Mouse (Mus musculus) urinary bladder, postnatal 0 days (tissue): ENCODE results near the gene Slc25a11. TPM values are rescaled to one million over a fixed set of nuclear protein-coding genes. Genes with fewer than 3 reads are reported as not detected.

Experiments used
- polyA plus RNA-seq: library from polyadenylated mRNA; unstranded; fragments of >200 nt; fragmentation: Nextera tagmentation; extraction: Ambion mirVana; gene quantifications from 2 replicates; pipeline ENCODE4 v1.2.1, GENCODE M21; 2015

The Slc25a11 gene
- 107 and 111 TPM in 2 replicates for polyA plus RNA-seq

DNA sequence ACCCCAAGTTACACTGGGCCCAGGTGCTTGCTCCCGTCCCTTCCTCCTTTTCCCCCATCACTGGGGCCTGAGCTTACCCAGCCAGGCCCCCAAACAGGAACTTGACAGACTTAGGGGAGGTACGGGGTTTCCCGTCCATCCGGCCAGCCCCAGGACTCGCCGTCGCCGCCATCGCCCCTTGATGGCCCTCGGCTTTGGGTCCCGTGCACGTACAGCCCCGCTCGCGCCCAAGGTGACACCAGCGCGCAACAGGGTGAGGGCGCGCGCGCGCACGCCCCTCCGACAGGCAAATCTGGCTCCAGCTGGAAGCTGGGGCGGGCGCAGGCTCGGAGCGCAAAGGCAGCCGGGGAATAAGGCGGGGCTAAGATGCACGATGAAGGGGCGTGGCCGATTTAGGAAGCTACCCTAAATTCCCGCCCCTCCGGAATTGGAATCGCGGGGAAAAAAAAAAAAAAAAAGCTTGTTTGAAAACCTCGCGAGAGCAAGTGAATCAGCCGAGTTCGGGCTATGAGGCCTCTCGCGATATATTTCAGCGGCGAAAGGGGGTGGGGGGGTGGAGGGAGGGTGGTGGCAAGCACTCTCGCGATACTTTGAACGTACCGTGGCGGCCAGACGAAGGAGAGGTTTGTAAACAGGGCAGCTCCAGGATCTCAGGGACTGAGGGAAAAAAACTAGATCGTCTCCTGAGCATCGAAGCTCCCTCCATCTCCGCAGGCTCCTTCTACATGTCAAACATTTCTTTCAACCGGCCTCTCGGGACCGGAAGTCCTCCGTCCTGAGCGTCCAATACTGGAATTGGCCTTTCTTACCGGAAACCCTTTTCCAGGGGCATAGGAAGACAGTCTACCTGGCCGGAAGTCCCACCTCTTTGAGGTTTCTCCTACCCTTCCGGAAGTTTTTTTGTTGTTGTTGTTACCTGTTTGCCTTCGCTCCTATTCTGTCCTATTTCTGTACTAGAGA lies at the start of gene Slc25a11, which contains the start of gene Rnf167:
Gene Slc25a11 (minus strand): TSS at position 789 of the 960 bp plus-strand sequence.
Gene Rnf167 (plus strand): TSS at position 545 of the 960 bp plus-strand sequence.

DNA sequence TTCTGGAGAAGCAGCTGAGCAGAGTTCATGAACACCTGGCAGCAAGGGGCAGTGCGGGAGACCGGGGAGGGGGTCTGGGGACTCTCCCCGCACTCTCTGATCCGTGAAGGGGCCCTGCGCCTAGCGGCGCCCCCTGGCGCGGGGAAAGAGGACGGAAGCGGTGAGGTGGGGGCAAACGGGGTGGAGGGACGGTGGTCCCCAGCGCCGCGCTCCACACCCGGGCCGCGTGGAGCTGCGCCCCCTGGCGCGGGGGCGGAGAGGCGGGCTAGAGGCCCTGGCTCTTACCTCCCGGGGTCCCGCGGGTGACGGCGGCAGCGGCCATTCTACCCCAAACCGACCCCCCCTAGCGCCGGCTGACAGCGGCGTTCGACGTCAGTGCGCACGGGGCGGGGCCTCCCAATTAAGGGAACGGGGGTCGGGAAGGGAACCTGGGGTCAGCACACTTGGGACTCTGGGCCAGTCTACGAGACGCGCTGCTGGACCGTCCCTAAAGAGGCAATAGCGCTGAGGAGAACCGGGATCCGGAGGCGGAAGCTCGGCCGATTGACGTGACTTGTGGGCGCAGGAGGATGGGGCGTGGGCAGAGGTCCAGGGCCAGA lies 40.4 kb upstream of the Slc25a11 start, which contains the start of gene Camta2:
Gene Camta2 (minus strand): TSS at position 505 of the 599 bp plus-strand sequence.

DNA sequence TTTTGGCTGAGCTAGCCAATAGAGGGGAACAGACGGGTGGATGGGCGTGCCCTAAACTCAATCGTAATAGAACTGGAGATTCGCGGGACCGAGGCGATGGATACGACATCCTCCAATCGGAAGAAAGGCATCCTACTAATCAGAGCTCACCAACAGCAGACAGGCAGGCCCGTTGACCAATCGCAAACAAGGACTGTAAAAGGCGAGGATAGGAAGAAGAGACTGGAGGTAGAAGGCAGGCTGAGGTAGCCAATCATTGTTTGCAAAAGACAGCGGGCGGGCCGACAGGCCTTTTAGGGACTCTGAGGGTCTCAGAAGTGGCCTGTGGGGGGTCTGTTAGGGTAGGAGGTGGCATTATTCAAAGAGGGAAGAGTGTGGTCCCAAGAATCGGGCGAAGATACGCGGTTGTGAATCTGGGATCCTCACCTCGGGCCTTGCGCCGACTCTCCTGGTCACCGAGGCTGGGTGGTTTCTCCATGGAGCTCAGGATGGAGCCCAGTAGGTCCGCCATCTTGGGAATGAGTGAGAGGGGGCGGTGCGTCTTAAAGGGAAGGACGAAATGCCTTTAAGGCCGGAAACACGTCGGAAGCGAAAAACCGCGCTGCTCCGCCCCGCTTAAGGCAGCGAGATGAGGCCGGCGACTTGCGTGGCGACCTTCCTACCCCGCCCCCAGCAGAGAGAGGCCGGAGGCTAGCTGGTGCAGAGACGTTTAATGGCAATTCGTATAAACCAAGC lies 21.7 kb upstream of the Slc25a11 start, which contains the start of gene Spag7:
Gene Spag7 (minus strand): TSS at position 646 of the 735 bp plus-strand sequence.

DNA sequence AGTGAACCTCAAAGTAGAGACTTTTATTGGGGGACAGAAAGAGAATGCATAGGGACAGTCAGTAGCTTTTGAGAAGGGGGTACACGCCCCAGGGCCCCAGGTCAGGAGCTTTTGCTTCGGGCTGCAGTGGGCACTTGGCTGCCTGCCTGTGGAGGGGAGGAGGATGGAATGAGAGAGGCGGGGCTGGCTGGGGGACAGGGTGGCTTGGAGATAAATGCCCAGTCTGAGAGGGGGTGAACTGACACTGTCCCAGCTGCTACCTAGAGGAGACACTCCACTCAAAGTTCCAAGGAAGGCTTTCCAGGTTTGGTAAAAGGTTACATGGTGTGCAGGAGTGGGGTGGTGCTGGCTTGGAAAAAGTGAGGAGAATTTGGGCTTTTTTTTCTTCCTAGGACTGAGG lies 9.7 kb upstream of the Slc25a11 start, which contains the start of gene Eno3:
Gene Eno3 (plus strand): TSS at position 239 of the 400 bp plus-strand sequence.

DNA sequence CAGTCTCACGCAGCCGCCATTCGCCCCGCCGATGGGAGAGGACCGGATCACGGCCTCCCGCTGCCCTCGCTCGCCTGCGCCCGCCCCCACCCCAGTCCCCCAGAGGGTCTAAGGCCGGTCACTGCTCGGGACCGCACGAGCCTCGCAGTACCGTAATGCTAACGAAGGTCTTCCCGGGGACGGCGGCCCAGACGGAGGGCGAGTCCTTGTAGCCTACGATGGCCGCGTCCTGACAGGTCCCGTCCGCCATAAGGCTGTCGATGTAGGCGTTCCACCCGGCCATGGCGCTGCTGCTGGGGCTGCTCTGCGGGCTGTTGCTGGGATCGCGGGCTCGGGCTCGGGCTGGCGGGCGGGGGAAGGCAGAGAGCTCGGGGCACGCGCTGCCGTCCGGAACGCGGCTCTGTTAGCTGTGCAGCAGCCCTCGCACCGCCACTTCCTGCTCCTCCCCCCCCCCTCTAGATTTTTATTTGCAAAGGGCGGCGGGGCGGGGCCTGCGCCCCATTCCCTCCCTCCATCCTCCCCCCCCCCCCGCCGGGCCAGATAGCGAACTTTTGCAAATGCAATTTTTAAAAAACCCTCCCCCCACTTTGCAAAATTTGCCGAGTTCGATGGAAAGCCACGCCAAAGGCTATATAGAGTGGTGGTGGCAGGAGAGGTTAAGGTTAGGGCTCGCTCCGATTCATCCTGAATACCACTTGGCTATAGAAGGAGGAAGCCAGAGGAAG lies 7.1 kb upstream of the Slc25a11 start, which contains the start of gene Pfn1:
Gene Pfn1 (minus strand): TSS at position 447 of the 725 bp plus-strand sequence.

DNA sequence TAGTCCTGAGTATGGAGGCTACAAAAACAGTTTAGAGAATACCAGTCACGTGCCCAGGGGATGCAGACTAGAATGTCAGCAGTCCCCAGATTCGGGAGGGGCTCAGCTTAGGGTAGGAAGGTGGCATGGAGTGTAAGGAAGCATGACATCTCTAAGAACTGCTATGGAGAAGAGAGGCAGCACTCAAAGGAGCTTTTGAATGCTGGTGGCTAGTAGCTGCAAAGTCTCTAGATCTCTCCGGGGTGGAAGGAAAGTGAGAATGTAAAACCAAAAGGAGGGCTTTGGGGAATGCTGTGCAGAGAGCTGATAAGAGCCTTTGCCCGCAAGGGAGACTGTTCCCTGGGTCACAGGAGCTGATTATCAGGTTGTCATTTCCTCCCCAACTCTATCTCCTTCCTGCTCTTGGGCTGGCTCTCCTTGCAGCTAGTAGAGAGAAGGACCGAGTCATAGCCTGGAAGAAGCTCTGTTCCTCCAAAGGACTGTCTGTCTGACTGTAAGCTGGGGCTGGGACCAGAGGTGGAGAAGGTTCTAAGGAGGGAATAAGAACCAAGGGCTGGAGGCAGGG lies 8.5 kb downstream of the Slc25a11 start, which contains the start of gene Gp1ba:
Gene Gp1ba (plus strand): TSS at position 409 of the 565 bp plus-strand sequence.

DNA sequence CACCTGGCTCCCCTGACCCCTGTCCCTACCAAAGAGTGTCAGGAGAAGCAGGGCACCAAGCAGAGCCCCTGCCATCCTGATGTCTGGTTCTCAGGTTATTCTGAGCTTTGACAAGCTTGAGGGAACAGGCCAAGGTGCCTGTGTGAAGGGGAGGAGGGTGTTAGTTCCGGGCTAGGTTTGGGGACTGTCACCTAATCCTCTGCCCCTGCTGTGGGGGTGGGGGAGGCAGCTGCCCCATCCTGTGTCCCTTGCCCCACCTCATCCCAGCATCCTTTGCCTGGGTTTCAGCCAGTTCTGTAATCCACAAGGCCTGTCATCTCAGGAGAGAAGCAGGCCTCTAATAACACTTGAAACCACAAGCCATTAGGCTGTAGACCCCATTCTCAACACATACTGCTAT lies 28.2 kb downstream of the Slc25a11 start, which contains the start of gene Chrne:
Gene Chrne (minus strand): TSS at position 116 of the 400 bp plus-strand sequence.

DNA sequence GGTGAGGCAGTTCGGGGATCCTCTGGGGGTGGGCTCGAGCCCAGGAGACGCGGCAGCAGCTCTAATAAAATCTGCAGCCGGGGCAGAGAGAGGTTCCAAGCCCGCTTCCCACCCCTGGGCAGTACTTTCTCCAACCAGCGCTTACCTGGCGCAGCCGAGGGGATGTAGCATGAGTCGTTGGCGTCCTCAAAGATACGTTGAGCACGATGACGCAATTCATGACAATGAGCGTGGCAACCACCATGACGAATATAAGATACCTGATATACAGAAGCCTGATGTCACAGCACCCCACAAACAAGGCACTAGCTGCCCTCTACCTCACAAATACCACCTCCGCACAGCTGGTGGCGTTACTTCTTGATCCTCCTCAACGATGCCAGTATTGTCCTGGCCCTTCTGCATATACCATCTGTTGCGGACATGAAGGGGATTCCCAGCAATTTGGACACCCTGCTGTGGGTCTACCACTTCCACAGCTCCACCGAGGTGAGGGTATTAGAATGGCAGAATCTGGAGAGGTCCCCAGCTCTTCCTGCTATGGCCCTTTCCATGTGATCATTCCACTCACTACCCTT lies 31.7 kb downstream of the Slc25a11 start, which contains the start of gene 4930544D05Rik:
Gene 4930544D05Rik (plus strand): TSS at position 333 of the 578 bp plus-strand sequence.

Other genes with a start within 250 kb of the Slc25a11 start
- 13.3 and 16.2 TPM in 2 replicates for gene Pelp1, start 237.4 kb downstream of the Slc25a11 start, polyA plus RNA-seq
- gene Arrb2, start 214.8 kb downstream of the Slc25a11 start, polyA plus RNA-seq: 8.3 and 12.3 TPM in 2 replicates
- 25.1 and 27.3 TPM in 2 replicates for gene Med11, start 195.6 kb downstream of the Slc25a11 start, polyA plus RNA-seq
- 0.55 and 0.74 TPM in 2 replicates for gene Zmynd15, start 188.0 kb downstream of the Slc25a11 start, polyA plus RNA-seq
- 11.8 and 17.9 TPM in 2 replicates for gene Cxcl16, start 187.5 kb downstream of the Slc25a11 start, polyA plus RNA-seq
- 2.0 and 2.8 TPM in 2 replicates for gene Tm4sf5, start 142.2 kb downstream of the Slc25a11 start, polyA plus RNA-seq
- 0.58 and 0.60 TPM in 2 replicates for gene Vmo1, start 132.9 kb downstream of the Slc25a11 start, polyA plus RNA-seq
- 0.30 and 0.48 TPM in 2 replicates for gene Gltpd2, start 128.3 kb downstream of the Slc25a11 start, polyA plus RNA-seq
- 523 and 588 TPM in 2 replicates for gene Psmb6, start 122.1 kb downstream of the Slc25a11 start, polyA plus RNA-seq
- gene Gm40193, start 114.5 kb downstream of the Slc25a11 start, polyA plus RNA-seq: not detected in 2 replicates
- gene Pld2, start 107.4 kb downstream of the Slc25a11 start, polyA plus RNA-seq: 11.7 and 12.5 TPM in 2 replicates
- gene Mink1, start 84.6 kb downstream of the Slc25a11 start, polyA plus RNA-seq: 6.9 and 7.3 TPM in 2 replicates
- not detected in 2 replicates for gene 4930544D05Rik, start 31.6 kb downstream of the Slc25a11 start, polyA plus RNA-seq
- 0.57 and 0.93 TPM in 2 replicates for gene Chrne, start 28.3 kb downstream of the Slc25a11 start, polyA plus RNA-seq
- 0.14 and 0.31 TPM in 2 replicates for gene Gp1ba, start 8.4 kb downstream of the Slc25a11 start, polyA plus RNA-seq
- 54.3 and 65.0 TPM in 2 replicates for gene Rnf167, start 244 bp downstream of the Slc25a11 start, polyA plus RNA-seq
- gene Pfn1, start 7.2 kb upstream of the Slc25a11 start, polyA plus RNA-seq: 2,757 and 3,152 TPM in 2 replicates
- gene Eno3, start 9.7 kb upstream of the Slc25a11 start, polyA plus RNA-seq: 94.5 and 97.9 TPM in 2 replicates
- 132 and 135 TPM in 2 replicates for gene Spag7, start 21.9 kb upstream of the Slc25a11 start, polyA plus RNA-seq
- gene Camta2, start 40.6 kb upstream of the Slc25a11 start, polyA plus RNA-seq: 10.6 and 12.4 TPM in 2 replicates
- gene Inca1, start 52.7 kb upstream of the Slc25a11 start, polyA plus RNA-seq: 1.3 and 2.4 TPM in 2 replicates
- 4.8 and 5.8 TPM in 2 replicates for gene Kif1c, start 53.1 kb upstream of the Slc25a11 start, polyA plus RNA-seq
- 3.5 and 3.6 TPM in 2 replicates for gene Zfp3, start 116.7 kb upstream of the Slc25a11 start, polyA plus RNA-seq
- gene Scimp, start 165.1 kb upstream of the Slc25a11 start, polyA plus RNA-seq: 0.53 TPM in 1 of 2 replicates, not detected in the other
- 22.8 and 26.2 TPM in 2 replicates for gene Rabep1, start 197.3 kb upstream of the Slc25a11 start, polyA plus RNA-seq